Mouse (Mus musculus) right cerebral cortex, postnatal 14 days (tissue): ENCODE results near the gene Npw.

Source experiments
- DNase-seq: peaks from one replicate; pipeline ENCODE4 v3.0.0; 2022

Npw gene

GRCm38 (mm10) chr17:24639571-24639988 lies 18.7 kb downstream of the Npw start:
- DNase-seq = no peak

- DNase-seq = no peak
Measured at GRCm38 (mm10) chr17:24638840-24639239, 19.4 kb downstream of the Npw start.

- DNase-seq = no peak
Measured at GRCm38 (mm10) chr17:24638214-24638613, 20.0 kb downstream of the Npw start.

DNA sequence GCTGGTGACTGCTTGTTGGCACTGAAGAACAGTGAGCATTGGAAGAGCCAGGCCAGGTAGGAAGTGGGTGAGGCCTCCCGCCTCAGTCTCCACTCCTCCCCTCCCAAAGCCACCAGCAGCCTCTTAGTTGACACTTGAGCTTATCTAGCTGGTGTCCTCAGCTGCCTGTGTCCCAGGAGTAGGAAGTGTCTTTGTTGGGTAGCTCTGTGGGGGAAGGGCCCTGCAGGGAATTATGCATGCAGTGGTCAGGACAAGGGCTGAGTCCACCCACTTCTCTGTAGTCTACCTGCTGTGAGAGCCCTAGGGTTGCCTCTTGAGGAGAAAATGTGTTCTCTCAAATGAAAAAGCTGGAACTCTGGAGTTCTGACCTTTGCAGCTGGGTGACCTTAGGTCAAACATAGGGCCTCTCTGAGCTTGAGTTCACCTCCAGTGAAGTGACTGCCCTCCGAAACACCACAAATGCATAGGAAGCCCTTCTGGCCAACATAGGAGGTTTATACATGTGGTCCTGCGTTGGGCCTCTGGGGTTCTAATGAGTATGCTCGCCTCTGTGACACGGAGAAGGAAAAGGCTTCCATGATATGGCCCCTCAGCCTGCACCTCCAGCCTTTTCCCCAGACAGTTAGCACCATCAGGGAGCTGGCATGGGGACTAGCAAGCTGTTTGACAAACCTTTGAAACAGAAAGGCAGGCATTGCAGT lies 21.3 kb downstream of the Npw start:
- no peak for DNase-seq

GRCm38 (mm10) chr17:24635694-24636093 lies 22.6 kb downstream of the Npw start:
- no peak for DNase-seq

DNA sequence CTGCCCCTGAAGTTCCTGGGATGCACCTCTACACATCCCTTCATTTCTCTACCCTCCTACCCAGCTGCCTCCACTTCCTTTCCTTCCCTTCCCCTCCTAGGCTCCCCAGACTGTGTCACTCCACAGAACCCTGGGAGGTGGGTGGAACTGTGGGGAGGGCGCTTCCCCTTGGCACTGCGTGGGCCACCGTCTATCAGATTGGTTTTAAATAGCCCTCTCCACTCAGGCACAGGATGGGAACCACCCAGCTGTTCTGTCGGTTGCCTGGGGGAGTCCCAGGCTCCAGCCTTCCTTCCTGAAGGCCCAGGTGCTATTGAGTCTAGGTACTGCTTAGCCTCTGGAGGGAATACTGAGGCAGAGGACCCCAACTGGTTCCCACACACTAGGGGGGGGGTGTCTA lies 23.2 kb downstream of the Npw start:
- DNase-seq = no peak

DNA sequence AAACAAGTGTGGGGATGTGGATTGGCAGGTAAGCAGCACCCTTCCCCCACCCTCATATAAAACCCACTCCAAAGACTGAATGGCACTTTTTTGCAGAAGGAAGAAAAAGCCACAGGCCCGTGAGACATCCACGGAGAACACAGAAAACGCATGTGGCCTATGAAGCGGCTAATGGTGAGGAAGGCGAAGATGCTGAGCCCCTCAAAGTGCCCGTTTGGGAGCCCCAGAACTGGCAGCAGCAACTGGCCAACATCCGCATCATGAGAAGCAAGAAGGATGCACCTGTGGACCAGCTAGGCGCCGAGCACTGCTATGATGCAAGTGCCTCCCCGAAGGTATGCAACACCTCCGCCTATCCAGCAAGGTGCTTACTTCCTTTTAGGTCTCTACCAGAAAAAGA lies 24.4 kb downstream of the Npw start:
- DNase-seq = no peak

GRCm38 (mm10) chr17:24632813-24633449 lies 25.3 kb downstream of the Npw start:
- DNase-seq = no peak

- DNase-seq = peak; percentile 78
Measured at GRCm38 (mm10) chr17:24632167-24632812, 26.0 kb downstream of the Npw start, which contains the start of the genes Tsc2 and Nthl1. Gene Tsc2 (minus strand): TSS chr17:24632630. Gene Nthl1 (plus strand): TSS chr17:24632680.

DNA sequence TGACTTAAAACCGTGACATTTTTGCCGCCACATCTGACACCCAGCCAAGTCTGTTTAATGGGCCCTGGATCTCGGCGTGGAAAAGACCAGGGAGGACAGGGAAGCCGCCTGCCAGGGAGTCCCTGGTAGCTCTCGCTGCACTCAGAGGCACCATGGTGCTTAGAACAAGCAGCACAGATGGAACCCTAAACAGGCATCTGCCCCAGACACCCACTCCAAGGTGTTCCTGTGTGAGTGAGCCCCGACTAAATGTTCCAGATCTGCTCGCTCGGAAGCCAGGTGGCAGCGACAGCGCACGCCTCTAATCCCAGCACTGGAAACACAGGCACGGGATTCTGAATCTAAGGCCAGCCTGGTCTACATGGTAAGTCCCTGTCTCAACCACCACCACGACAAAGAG lies 28.2 kb downstream of the Npw start:
- DNase-seq = no peak

DNA sequence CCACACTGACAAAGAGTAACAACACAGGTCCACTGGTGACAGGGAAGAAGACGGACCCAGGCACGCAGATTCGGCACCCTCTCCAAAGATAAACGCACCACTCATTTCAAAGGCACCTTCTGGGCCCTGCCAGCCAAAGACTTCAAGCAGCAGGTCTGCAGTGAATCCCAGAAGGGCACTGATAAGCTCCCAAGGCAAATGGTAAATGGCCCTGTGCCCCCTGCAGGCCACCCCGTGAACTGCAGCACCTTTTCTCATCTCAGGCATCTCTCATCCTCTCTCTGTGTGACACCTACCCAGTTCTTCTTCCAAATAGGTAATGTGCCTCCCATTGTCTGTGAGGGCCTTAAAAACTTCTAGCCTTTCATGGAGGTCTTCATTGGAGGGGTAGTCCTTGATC lies 29.6 kb downstream of the Npw start:
- peak; percentile 56 for DNase-seq

DNA sequence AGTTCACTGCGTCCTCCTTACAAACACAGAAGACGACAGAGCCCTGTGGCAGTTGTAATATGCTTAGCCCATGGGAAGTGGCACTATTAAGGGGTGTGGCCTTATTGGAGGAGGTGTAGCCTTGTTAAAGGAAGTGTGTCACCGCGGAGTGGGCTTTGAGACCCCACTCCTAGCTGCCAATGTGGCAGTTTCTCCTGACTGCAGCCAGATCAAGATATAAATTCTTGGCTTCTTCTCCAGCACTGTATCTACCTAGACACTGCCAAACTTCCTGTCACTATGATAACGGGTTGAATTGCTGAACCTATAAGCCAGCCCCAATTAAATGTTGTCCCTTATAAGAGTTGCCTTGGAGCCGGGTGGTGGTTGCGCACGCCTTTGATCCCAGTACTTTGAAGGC lies 32.8 kb downstream of the Npw start:
- no peak for DNase-seq

GRCm38 (mm10) chr17:24617561-24618194 lies 40.6 kb downstream of the Npw start:
- no peak for DNase-seq

GRCm38 (mm10) chr17:24610711-24611110 lies 47.5 kb downstream of the Npw start:
- no peak for DNase-seq

DNA sequence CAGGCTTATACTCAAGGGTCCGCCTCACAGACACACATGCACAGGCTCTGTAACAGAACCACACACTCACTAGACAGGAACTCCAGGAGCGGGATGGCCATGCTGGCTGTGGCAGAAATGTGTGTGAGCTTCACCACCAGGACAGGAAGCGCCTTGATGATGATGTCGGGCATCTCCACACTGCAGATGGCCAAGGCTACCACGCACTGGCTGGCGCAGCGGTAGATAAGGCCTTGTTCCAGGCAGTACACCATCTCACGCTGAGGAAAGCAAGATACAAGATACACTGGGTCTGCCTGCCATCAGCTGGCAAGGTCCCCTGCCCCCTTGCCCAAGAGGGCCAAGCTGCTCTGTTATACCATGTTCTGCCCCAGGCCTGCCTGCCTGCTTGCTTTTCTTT lies 49.4 kb downstream of the Npw start:
- no peak for DNase-seq

DNA sequence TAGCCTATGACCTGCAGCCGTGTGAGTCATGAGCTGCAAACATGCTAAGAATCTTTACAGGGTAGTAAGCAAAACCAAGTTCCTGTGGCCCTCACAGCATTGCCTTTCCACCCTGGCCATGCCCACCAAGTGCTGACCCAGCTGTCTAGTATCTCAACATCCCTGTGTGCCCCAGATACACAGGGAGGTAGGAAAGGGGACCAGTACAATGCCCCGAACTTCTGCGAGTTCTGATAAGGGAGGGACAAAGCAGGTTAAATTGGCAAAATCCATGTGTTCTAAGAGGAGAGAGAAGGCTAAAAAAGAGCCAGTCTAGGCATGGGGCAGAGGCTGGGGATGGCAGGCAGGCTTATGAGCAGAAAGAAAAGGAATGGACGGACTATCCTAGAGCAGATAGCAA lies 49.9 kb downstream of the Npw start:
- DNase-seq = no peak
